Mouse (Mus musculus) midbrain, postnatal 0 days (tissue): ENCODE results near the gene Fbxw9. TPM values are rescaled to one million over a fixed set of nuclear protein-coding genes. Genes with fewer than 3 reads are reported as not detected.

Experiments used
- ATAC-seq: fragments of 200-750 bp; cut with Nextera tagmentation; 2 replicates; pipeline ENCODE4 v1.8.0; 2017; ENCODE audit warnings: moderate number of reproducible peaks, mild to moderate bottlenecking, moderate TSS enrichment, moderate library complexity; ENCODE audit not compliant: low FRiP score
- DNase-seq: peaks from one replicate; pipeline ENCODE4 v3.0.0-alpha.2; 2015; ENCODE audit warnings: low spot score
- H3K27ac ChIP-seq: fragments of 300-500 bp; sonication (generic); 2 replicates; pipeline ENCODE4 v1.5.1; 2014; ENCODE audit warnings: low read depth, mild to moderate bottlenecking, low read length, mixed read lengths
- H3K27me3 ChIP-seq: fragments of 300-500 bp; sonication (generic); 2 replicates; pipeline ENCODE4 v1.6.1; 2014; ENCODE audit warnings: low read length, control low read depth, mixed read lengths; ENCODE audit not compliant: insufficient read depth
- H3K36me3 ChIP-seq: fragments of 300-500 bp; sonication (generic); 2 replicates; pipeline ENCODE4 v1.6.1; 2014; ENCODE audit warnings: low read length, control low read depth, mixed read lengths; ENCODE audit not compliant: insufficient read depth
- H3K4me1 ChIP-seq: fragments of 300-500 bp; sonication (generic); 2 replicates; pipeline ENCODE4 v1.6.1; 2014; ENCODE audit warnings: mild to moderate bottlenecking, control low read depth, antibody characterized with exemption, low read length, mixed read lengths; ENCODE audit not compliant: insufficient read depth
- H3K4me2 ChIP-seq: fragments of 300-500 bp; sonication (generic); 2 replicates; pipeline ENCODE4 v1.6.1; 2014; ENCODE audit warnings: low read depth, mild to moderate bottlenecking, low read length, mixed read lengths; ENCODE audit not compliant: poor library complexity, severe bottlenecking
- H3K4me3 ChIP-seq: fragments of 300-500 bp; sonication (generic); 2 replicates; pipeline ENCODE4 v1.5.1; 2014; ENCODE audit warnings: low read depth, mild to moderate bottlenecking, low read length, moderate library complexity
- H3K9ac ChIP-seq: fragments of 300-500 bp; sonication (generic); replicated peaks from 2 replicates; pipeline ENCODE4 v1.6.1; 2014; ENCODE audit warnings: mild to moderate bottlenecking, low read length, moderate library complexity, mixed read lengths; ENCODE audit not compliant: poor library complexity, severe bottlenecking
- H3K9me3 ChIP-seq: fragments of 300-500 bp; sonication (generic); 2 replicates; pipeline ENCODE4 v1.6.1; 2016; ENCODE audit warnings: low read length, control low read depth
- CTCF ChIP-seq: IDR thresholded peaks from 2 replicates; pipeline ENCODE4 v1.5.1; 2016; ENCODE audit warnings: antibody characterized with exemption, mild to moderate bottlenecking
- WGBS: fragments of 180-500 bp; shearing (Covaris S2); extraction: QIAGEN DNeasy Blood & Tissue Kit; methylation state at CpG from one replicate; pipeline ENCODE4 v1.1.7; 2014; 5-methylcytosine and 5-hydroxymethylcytosine counted together
- polyA plus RNA-seq: library from polyadenylated mRNA; unstranded; fragments of >200 nt; fragmentation: Nextera tagmentation; extraction: Ambion mirVana; gene quantifications from 2 replicates; pipeline ENCODE4 v1.2.1, GENCODE M21; 2015
- total RNA-seq: library from RNA; depleted of rRNA; stranded (reverse); fragments of >200 nt; gene quantifications from 2 replicates; pipeline ENCODE4 v1.2.3, GENCODE M21; 2014

Gene Fbxw9
- total and polyA plus RNA-seq, 2 experiments from 2014 or later = 92.1 to 113 TPM

GRCm38 (mm10) chr8:85083108-85083813, 23.4 kb downstream of the Fbxw9 start, which contains the start of gene Man2b1:
Man2b1 (plus strand) TSS chr8:85083270.
- peak; percentile 60 for TF ChIP-seq CTCF
- Histone ChIP-seq H3K9ac (peak within 1 kb of the TSS; percentile 60), H3K9me3 (no peaks in the 10 kb centered on the region), H3K4me3 (peak within 1 kb of the TSS; percentile 49), H3K4me1 (0 out of 2 replicates have a peak, but pooled peaks cover 5% of the 10 kb centered on the region), H3K27me3 (no peaks in the 10 kb centered on the region), H3K36me3 (peaks cover 3% of the 10 kb centered on the region; the same call in 1 of the 2 replicates), H3K27ac (0 out of 2 replicates have a peak within 1 kb of the TSS, but pooled peaks have one; percentile 12), H3K4me2 (peak within 1 kb of the TSS; percentile 69)
- ATAC-seq = peak; percentile 86
- DNase-seq = peak; percentile 87
- WGBS = 2% methylated on average over 30 of the region's 30 CpGs

- 93% methylated on average over 8 of the region's 8 CpGs for WGBS
- H3K9ac ChIP-seq = no peak overlapping the region
- no peak for ATAC-seq
These were observed 24.8 kb downstream of the Fbxw9 start for GRCm38 (mm10) chr8:85084633-85085032.

GRCm38 (mm10) chr8:85086238-85086637, 26.4 kb downstream of the Fbxw9 start:
- Histone ChIP-seq H3K4me1 (no peaks in the 10 kb centered on the region), H3K4me2 (no peak overlapping the region), H3K9me3 (no peaks in the 10 kb centered on the region), H3K36me3 (no peaks in the 10 kb centered on the region), H3K4me3 (no peak overlapping the region), H3K27me3 (no peaks in the 10 kb centered on the region), H3K27ac (no peak overlapping the region), H3K9ac (no peak overlapping the region)
- 83% methylated on average over 3 of the region's 3 CpGs for WGBS
- DNase-seq = no peak
- ATAC-seq = no peak
- peak; percentile 25 for TF ChIP-seq CTCF

More at GRCm38 (mm10) chr8:85084633-85085032, 24.8 kb downstream of the Fbxw9 start:
- Histone ChIP-seq H3K36me3 (no peaks in the 10 kb centered on the region), H3K4me1 (0 out of 2 replicates have a peak, but pooled peaks cover 3% of the 10 kb centered on the region), H3K4me3 (no peak overlapping the region), H3K9me3 (no peaks in the 10 kb centered on the region), H3K4me2 (no peak overlapping the region), H3K27ac (no peak overlapping the region), H3K27me3 (no peaks in the 10 kb centered on the region)
- DNase-seq = no peak
- TF ChIP-seq CTCF = no peak

DNA sequence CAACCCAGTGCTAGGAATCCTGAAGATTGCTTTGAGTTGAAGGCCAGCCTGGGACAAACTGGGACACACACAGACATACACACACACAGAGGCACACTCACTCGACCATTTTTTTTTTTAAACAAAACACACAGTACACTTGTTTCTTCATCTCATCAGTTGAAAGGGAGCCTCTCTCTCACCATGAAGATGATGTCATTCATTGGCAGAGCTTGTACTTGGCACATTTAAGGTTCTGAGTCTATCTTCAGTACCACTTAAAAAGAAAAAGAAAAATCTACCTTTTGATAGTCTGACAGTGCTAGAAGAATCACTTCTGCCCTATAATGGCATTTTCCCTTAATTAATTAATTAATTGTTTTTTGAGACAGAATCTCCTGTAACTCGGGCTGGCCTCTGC, 28.9 kb downstream of the Fbxw9 start:
- Histone ChIP-seq H3K4me1 (no peaks in the 10 kb centered on the region), H3K27me3 (no peaks in the 10 kb centered on the region), H3K9me3 (no peaks in the 10 kb centered on the region), H3K27ac (no peak overlapping the region), H3K4me2 (no peak overlapping the region), H3K36me3 (peaks cover 5% of the 10 kb centered on the region), H3K4me3 (no peak overlapping the region), H3K9ac (no peak overlapping the region)
- no peak for DNase-seq
- TF ChIP-seq CTCF = no peak
- ATAC-seq = no peak
- 85% methylated on average over 2 of the region's 2 CpGs for WGBS

- H3K4me3 ChIP-seq = no peak overlapping the region
- H3K9ac ChIP-seq = no peak overlapping the region
- no peaks in the 10 kb centered on the region for H3K27me3 ChIP-seq
- no peaks in the 10 kb centered on the region for H3K4me1 ChIP-seq
- H3K4me2 ChIP-seq = no peak overlapping the region
- H3K9me3 ChIP-seq = no peaks in the 10 kb centered on the region
- peaks cover 15% of the 10 kb centered on the region for H3K36me3 ChIP-seq
- WGBS = 96% methylated on average over 11 of the region's 11 CpGs
- DNase-seq = no peak
- no peak overlapping the region for H3K27ac ChIP-seq
- TF ChIP-seq CTCF = no peak
- no peak for ATAC-seq
These were observed 31.0 kb downstream of the Fbxw9 start for GRCm38 (mm10) chr8:85090856-85091255.

DNA sequence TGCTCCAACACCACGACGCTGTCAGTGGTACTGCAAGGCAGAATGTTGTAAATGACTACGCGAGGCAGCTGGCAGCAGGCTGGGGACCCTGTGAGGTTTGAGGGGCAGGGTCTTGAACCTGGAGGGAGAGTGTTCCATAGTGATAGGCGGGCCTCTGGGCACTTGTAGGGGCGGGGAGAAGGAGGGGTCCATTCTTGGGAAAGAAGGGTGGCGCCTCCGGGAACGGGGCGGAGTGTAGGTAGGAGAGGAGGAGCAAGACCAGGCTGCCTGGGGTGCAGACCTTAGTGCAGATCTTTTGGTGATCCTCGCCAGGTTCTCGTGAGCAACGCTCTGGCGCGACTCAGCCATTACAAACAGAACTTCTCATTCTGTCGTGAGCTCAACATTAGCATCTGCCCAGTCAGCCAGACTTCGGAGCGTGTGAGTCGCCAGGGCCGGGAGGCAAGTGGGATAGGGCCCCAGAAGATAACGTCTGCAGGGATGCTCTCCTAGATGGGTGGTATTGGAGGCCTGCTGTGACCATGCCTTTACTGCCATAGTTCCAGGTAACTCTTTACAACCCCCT, 31.8 kb downstream of the Fbxw9 start:
- no peaks in the 10 kb centered on the region for H3K4me1 ChIP-seq
- no peak overlapping the region for H3K4me3 ChIP-seq
- no peak for DNase-seq
- 43% methylated on average over 21 of the region's 21 CpGs for WGBS
- no peaks in the 10 kb centered on the region for H3K27me3 ChIP-seq
- no peak overlapping the region for H3K4me2 ChIP-seq
- peaks cover 22% of the 10 kb centered on the region for H3K36me3 ChIP-seq
- no peak for TF ChIP-seq CTCF
- no peak overlapping the region for H3K9ac ChIP-seq
- no peak for ATAC-seq
- no peak overlapping the region for H3K27ac ChIP-seq
- H3K9me3 ChIP-seq = no peaks in the 10 kb centered on the region
